Mouse (Mus musculus): ENCODE data around the gene Plxnb2. TPM values are rescaled to one million over a fixed set of nuclear protein-coding genes. Genes with fewer than 3 reads are reported as not detected.
A peak's percentile ranks its signal among the peaks of the same experiment; 100 is the strongest.

Plxnb2 gene
- 194 and 237 TPM in 2 replicates for polyA plus RNA-seq (2011; ENCODE audit: insufficient read length, low read depth, missing spikeins)

- Histone ChIP-seq H3K4me3 (ENCODE audit: insufficient read depth, low read length) (peak within 1 kb of the TSS; percentile 89), H3K4me1 (ENCODE audit: control insufficient read depth, insufficient read depth, low read length) (peaks cover 10% of the 10 kb centered on the region), H3K27ac (ENCODE audit: insufficient read depth, low read length) (peak within 1 kb of the TSS; percentile 92)
- TF ChIP-seq POLR2A (IDR thresholded peaks at IDR 0.05; ENCODE audit: low read depth, low read length) (peak; percentile 80), CTCF (IDR thresholded peaks at IDR 0.05; ENCODE audit: borderline replicate concordance, insufficient read depth, low read length) (no peak)
These were observed at the start of gene Plxnb2 for GRCm38 (mm10) chr15:89180571-89181229. Plxnb2 (minus strand) TSS chr15:89180788.

- no peak overlapping the region for H3K4me3 ChIP-seq (ENCODE audit: insufficient read depth, low read length)
- H3K27ac ChIP-seq (ENCODE audit: insufficient read depth, low read length): no peak overlapping the region
- H3K4me1 ChIP-seq (ENCODE audit: control insufficient read depth, insufficient read depth, low read length): no peaks in the 10 kb centered on the region
- no peak for TF ChIP-seq CTCF (IDR thresholded peaks at IDR 0.05; ENCODE audit: borderline replicate concordance, insufficient read depth, low read length)
- no peak for TF ChIP-seq POLR2A (IDR thresholded peaks at IDR 0.05; ENCODE audit: low read depth, low read length)
These were observed 35.1 kb upstream of the Plxnb2 start for GRCm38 (mm10) chr15:89215611-89216233.

GRCm38 (mm10) chr15:89214953-89215352 is 34.4 kb upstream of the Plxnb2 start:
- TF ChIP-seq POLR2A (IDR thresholded peaks at IDR 0.05; ENCODE audit: low read depth, low read length) (no peak), CTCF (IDR thresholded peaks at IDR 0.05; ENCODE audit: borderline replicate concordance, insufficient read depth, low read length) (no peak)
- H3K4me3 ChIP-seq (ENCODE audit: insufficient read depth, low read length): no peak overlapping the region
- H3K4me1 ChIP-seq (ENCODE audit: control insufficient read depth, insufficient read depth, low read length): no peaks in the 10 kb centered on the region
- no peak overlapping the region for H3K27ac ChIP-seq (ENCODE audit: insufficient read depth, low read length)

- Histone ChIP-seq H3K4me3 (ENCODE audit: insufficient read depth, low read length) (no peak overlapping the region), H3K27ac (ENCODE audit: insufficient read depth, low read length) (no peak overlapping the region), H3K4me1 (ENCODE audit: control insufficient read depth, insufficient read depth, low read length) (no peaks in the 10 kb centered on the region)
- TF ChIP-seq POLR2A (IDR thresholded peaks at IDR 0.05; ENCODE audit: low read depth, low read length): no peak
- TF ChIP-seq CTCF (IDR thresholded peaks at IDR 0.05; ENCODE audit: borderline replicate concordance, insufficient read depth, low read length): no peak
These were observed 32.9 kb upstream of the Plxnb2 start for GRCm38 (mm10) chr15:89213517-89213916.

- Histone ChIP-seq H3K4me1 (ENCODE audit: control insufficient read depth, insufficient read depth, low read length) (no peaks in the 10 kb centered on the region), H3K4me3 (ENCODE audit: insufficient read depth, low read length) (peak overlapping the region; percentile 87; the same call in 1 of the 2 replicates), H3K27ac (ENCODE audit: insufficient read depth, low read length) (no peak overlapping the region)
- TF ChIP-seq CTCF (IDR thresholded peaks at IDR 0.05; ENCODE audit: borderline replicate concordance, insufficient read depth, low read length): no peak
- TF ChIP-seq POLR2A (IDR thresholded peaks at IDR 0.05; ENCODE audit: low read depth, low read length): no peak
These were observed 31.9 kb upstream of the Plxnb2 start for GRCm38 (mm10) chr15:89212495-89212894.

GRCm38 (mm10) chr15:89211716-89212461 is 31.3 kb upstream of the Plxnb2 start:
- H3K27ac ChIP-seq (ENCODE audit: insufficient read depth, low read length): peak overlapping the region; percentile 23
- H3K4me1 ChIP-seq (ENCODE audit: control insufficient read depth, insufficient read depth, low read length): no peaks in the 10 kb centered on the region
- TF ChIP-seq POLR2A (IDR thresholded peaks at IDR 0.05; ENCODE audit: low read depth, low read length): no peak; the same call in 1 of the 2 replicates
- TF ChIP-seq CTCF (IDR thresholded peaks at IDR 0.05; ENCODE audit: borderline replicate concordance, insufficient read depth, low read length): no peak
- peak overlapping the region; percentile 87 for H3K4me3 ChIP-seq (ENCODE audit: insufficient read depth, low read length)

- Histone ChIP-seq H3K4me1 (ENCODE audit: control insufficient read depth, insufficient read depth, low read length) (no peaks in the 10 kb centered on the region), H3K4me3 (ENCODE audit: insufficient read depth, low read length) (peak within 1 kb of the TSS; percentile 87), H3K27ac (ENCODE audit: insufficient read depth, low read length) (peak within 1 kb of the TSS; percentile 39)
- TF ChIP-seq CTCF (IDR thresholded peaks at IDR 0.05; ENCODE audit: borderline replicate concordance, insufficient read depth, low read length): no peak
- peak; percentile 60 for TF ChIP-seq POLR2A (IDR thresholded peaks at IDR 0.05; ENCODE audit: low read depth, low read length)
These were observed 30.5 kb upstream of the Plxnb2 start, which contains the start of gene Ppp6r2 for GRCm38 (mm10) chr15:89210915-89211715. Ppp6r2 (plus strand) TSS chr15:89211553.

- Histone ChIP-seq H3K4me3 (ENCODE audit: insufficient read depth, low read length) (peak overlapping the region; percentile 23), H3K4me1 (ENCODE audit: control insufficient read depth, insufficient read depth, low read length) (no peaks in the 10 kb centered on the region), H3K27ac (ENCODE audit: insufficient read depth, low read length) (peak overlapping the region; percentile 39)
- no peak for TF ChIP-seq POLR2A (IDR thresholded peaks at IDR 0.05; ENCODE audit: low read depth, low read length)
- TF ChIP-seq CTCF (IDR thresholded peaks at IDR 0.05; ENCODE audit: borderline replicate concordance, insufficient read depth, low read length): no peak
These were observed 29.5 kb upstream of the Plxnb2 start for GRCm38 (mm10) chr15:89209886-89210761.

All from embryonic fibroblast, embryonic 13.5 days (primary cell).